Mouse (Mus musculus): Measurements from ENCODE around the gene Rbm41. TPM values are rescaled to one million over a fixed set of nuclear protein-coding genes. Genes with fewer than 3 reads are reported as not detected.

Gene Rbm41
- polyA plus RNA-seq, 1 experiment from 2014 or later = 8.4 TPM

DNA sequence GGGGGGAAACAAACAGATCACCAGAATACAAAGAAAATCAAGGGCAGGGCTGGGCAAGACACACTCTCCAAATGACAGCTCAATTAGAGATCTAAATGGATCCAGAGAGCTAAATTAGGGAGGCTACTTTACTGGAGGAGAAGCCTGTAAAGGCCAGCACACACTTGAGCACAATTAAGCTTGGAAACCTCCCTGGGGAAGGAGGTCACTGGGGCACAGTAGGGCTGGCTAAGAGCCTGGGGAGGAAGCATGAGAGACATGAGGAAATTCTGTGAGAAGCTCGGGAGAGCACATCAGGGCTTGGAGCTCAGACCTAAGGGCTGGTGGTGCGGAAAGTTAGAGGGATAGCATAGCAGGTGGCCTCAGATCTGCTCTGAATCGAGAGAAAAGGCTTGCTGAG lies 120.5 kb downstream of the Rbm41 start:
- DNase-seq (ENCODE audit: low spot score) (no peak), ATAC-seq (ENCODE audit: insufficient number of reproducible peaks, low FRiP score, low TSS enrichment, low read depth) (no peak)
- no peaks in the 10 kb centered on the region for H3K36me3 ChIP-seq (ENCODE audit: control insufficient read depth, insufficient read depth, low read length)
- no peaks in the 10 kb centered on the region for H3K4me1 ChIP-seq (ENCODE audit: control insufficient read depth, insufficient read depth, low read length)
- H3K9ac ChIP-seq (ENCODE audit: low read length) = no peak overlapping the region
- H3K4me3 ChIP-seq (ENCODE audit: low read depth, low read length) = no peak overlapping the region
- 48% methylated on average over 3 of the region's 3 CpGs for WGBS
- H3K4me2 ChIP-seq (ENCODE audit: low read depth, severe bottlenecking) = no peak overlapping the region
- H3K9me3 ChIP-seq (ENCODE audit: control insufficient read depth, low read length) = no peaks in the 10 kb centered on the region
- H3K27me3 ChIP-seq (ENCODE audit: control insufficient read depth, insufficient read depth, low read length) = no peaks in the 10 kb centered on the region
- H3K27ac ChIP-seq (replicated peaks; ENCODE audit: low read depth, low read length) = no peak overlapping the region

DNA sequence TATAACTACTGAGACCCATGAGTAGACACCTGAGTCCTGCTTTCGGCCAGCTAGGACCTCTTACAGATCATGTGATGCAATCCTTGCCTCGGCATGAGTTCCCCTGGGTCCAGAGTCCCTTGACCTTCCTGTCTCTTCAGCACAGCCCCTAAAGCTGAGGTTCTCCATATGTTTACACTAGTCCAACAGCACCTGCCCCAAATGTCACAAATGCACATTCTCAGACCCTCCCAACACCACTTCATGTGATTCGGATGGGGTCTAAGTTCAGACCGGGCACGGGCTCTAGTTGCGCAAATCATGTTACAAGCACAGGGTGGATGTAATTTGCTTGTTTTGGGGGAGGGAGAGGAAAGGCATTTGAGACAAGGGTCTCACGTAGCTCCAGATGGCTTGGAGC lies 121.3 kb downstream of the Rbm41 start:
- Histone ChIP-seq H3K27me3 (ENCODE audit: control insufficient read depth, insufficient read depth, low read length) (0 out of 2 replicates have a peak, but pooled peaks cover 3% of the 10 kb centered on the region), H3K4me1 (ENCODE audit: control insufficient read depth, insufficient read depth, low read length) (no peaks in the 10 kb centered on the region), H3K27ac (replicated peaks; ENCODE audit: low read depth, low read length) (no peak overlapping the region), H3K9ac (ENCODE audit: low read length) (no peak overlapping the region), H3K36me3 (ENCODE audit: control insufficient read depth, insufficient read depth, low read length) (no peaks in the 10 kb centered on the region), H3K9me3 (ENCODE audit: control insufficient read depth, low read length) (no peaks in the 10 kb centered on the region), H3K4me2 (ENCODE audit: low read depth, severe bottlenecking) (no peak overlapping the region), H3K4me3 (ENCODE audit: low read depth, low read length) (no peak overlapping the region)
- no peak for ATAC-seq (ENCODE audit: insufficient number of reproducible peaks, low FRiP score, low TSS enrichment, low read depth)
- WGBS = 86% methylated on average over 7 of the region's 7 CpGs
- DNase-seq (ENCODE audit: low spot score) = no peak

DNA sequence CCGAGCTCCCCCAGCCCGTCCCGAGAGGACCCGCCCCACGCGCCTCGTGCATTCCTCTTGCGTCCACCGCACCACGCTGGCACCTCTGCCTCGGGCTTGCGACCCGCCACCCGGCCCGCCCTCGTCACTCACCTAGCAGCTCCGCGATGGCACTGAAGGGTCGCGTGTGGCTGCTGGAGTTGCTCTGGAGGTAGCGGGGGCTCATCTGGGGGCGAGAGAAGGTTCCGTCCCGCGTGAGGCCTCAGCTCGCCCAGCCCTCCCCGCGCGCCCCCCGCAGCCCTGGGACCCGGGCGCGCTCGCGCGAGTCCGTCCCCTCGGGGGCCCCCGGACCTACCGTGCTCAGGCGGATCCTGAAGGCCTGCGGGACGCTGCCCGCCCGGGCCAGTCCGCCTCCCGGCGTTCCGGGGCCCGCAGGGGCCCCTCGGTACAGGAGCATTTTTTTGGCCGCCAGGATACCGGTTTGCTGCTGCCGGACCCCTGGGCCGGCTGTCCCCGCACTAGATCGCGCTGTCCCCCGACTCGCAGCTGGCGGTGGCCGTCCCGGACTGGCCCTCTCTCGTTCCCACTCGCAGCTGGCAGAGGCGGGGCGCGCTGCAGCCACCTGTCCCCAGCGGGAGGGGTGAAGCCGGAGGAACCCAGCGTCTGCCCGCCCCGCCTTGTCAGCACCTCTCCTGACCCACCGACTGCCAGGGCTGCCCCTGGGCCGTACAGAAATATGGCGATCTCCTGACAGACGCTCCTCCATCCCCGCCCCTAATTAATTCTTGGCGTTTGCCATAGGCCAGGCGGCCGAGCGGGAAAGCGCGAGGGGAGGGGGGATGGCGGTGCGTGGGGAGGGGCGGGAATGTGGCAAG lies 127.2 kb downstream of the Rbm41 start, which contains the start of gene Morc4:
Gene Morc4 (minus strand): TSS at position 740 of the 854 bp plus-strand sequence.
- peak within 1 kb of the TSS; percentile 64 for H3K4me2 ChIP-seq (ENCODE audit: low read depth, severe bottlenecking)
- no peak within 1 kb of the TSS for H3K27ac ChIP-seq (replicated peaks; ENCODE audit: low read depth, low read length)
- 0 out of 2 replicates have a peak, but pooled peaks cover 5% of the 10 kb centered on the region for H3K27me3 ChIP-seq (ENCODE audit: control insufficient read depth, insufficient read depth, low read length)
- ATAC-seq (ENCODE audit: insufficient number of reproducible peaks, low FRiP score, low TSS enrichment, low read depth) (peak; percentile 94), DNase-seq (ENCODE audit: low spot score) (peak; percentile 66)
- peak within 1 kb of the TSS; percentile 50 for H3K4me3 ChIP-seq (ENCODE audit: low read depth, low read length)
- no peaks in the 10 kb centered on the region for H3K4me1 ChIP-seq (ENCODE audit: control insufficient read depth, insufficient read depth, low read length)
- H3K9me3 ChIP-seq (ENCODE audit: control insufficient read depth, low read length) = no peaks in the 10 kb centered on the region
- H3K9ac ChIP-seq (ENCODE audit: low read length) = peak within 1 kb of the TSS; percentile 45; the same call in 1 of the 2 replicates
- H3K36me3 ChIP-seq (ENCODE audit: control insufficient read depth, insufficient read depth, low read length) = no peaks in the 10 kb centered on the region
- WGBS = 28% methylated on average over 68 of the region's 87 CpGs

DNA sequence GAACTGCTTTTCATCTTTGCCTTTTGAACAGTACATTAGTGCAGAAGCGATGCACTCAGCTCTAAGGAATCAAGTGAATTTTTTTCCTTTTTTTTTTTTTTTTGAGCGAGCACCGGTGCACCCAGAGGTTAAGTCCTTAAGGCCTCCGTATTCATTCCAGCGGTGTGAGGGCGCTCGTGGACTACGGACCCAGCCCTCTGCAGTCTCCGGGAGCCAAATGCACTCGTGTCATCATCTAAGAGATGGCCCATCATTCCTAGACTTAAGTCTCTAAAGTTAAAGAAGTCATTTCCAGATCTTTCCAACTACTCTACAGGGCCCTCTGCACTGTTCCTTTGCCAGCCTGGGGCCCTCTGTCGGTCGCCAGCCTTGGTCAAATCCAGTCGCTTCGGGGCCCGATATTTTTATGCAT lies 128.1 kb downstream of the Rbm41 start:
- WGBS = 16% methylated on average over 15 of the region's 15 CpGs
- peak overlapping the region; percentile 64 for H3K4me2 ChIP-seq (ENCODE audit: low read depth, severe bottlenecking)
- no peaks in the 10 kb centered on the region for H3K36me3 ChIP-seq (ENCODE audit: control insufficient read depth, insufficient read depth, low read length)
- H3K4me1 ChIP-seq (ENCODE audit: control insufficient read depth, insufficient read depth, low read length) = no peaks in the 10 kb centered on the region
- DNase-seq (ENCODE audit: low spot score) = peak; percentile 26
- peak overlapping the region; percentile 50 for H3K4me3 ChIP-seq (ENCODE audit: low read depth, low read length)
- no peak overlapping the region for H3K9ac ChIP-seq (ENCODE audit: low read length)
- ATAC-seq (ENCODE audit: insufficient number of reproducible peaks, low FRiP score, low TSS enrichment, low read depth) = no peak
- no peak overlapping the region for H3K27ac ChIP-seq (replicated peaks; ENCODE audit: low read depth, low read length)
- H3K27me3 ChIP-seq (ENCODE audit: control insufficient read depth, insufficient read depth, low read length) = 0 out of 2 replicates have a peak, but pooled peaks cover 5% of the 10 kb centered on the region
- H3K9me3 ChIP-seq (ENCODE audit: control insufficient read depth, low read length) = no peaks in the 10 kb centered on the region

DNA sequence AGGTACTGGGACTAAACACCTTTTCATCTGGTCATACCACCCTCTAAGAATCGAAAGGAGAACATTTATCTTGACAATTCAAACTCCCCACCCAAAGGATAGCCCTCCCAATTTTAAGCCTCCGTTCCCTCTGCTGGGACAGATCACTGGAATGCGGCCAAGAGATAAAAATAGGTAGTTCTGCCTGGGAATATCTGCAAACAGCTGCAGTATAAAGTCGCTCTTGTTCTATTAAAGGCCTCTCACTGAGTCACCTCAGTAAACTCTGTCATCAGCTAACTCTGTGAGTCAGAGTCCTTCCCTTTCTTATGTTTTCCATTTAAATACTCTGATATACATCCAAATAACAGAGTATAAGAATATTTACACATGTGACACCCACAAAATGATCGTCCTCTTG lies 139.0 kb downstream of the Rbm41 start:
- Histone ChIP-seq H3K27me3 (ENCODE audit: control insufficient read depth, insufficient read depth, low read length) (no peaks in the 10 kb centered on the region), H3K36me3 (ENCODE audit: control insufficient read depth, insufficient read depth, low read length) (no peaks in the 10 kb centered on the region), H3K4me1 (ENCODE audit: control insufficient read depth, insufficient read depth, low read length) (no peaks in the 10 kb centered on the region), H3K27ac (replicated peaks; ENCODE audit: low read depth, low read length) (no peak overlapping the region), H3K4me2 (ENCODE audit: low read depth, severe bottlenecking) (no peak overlapping the region), H3K9me3 (ENCODE audit: control insufficient read depth, low read length) (no peaks in the 10 kb centered on the region), H3K4me3 (ENCODE audit: low read depth, low read length) (no peak overlapping the region), H3K9ac (ENCODE audit: low read length) (no peak overlapping the region)
- ATAC-seq (ENCODE audit: insufficient number of reproducible peaks, low FRiP score, low TSS enrichment, low read depth) (no peak), DNase-seq (ENCODE audit: low spot score) (no peak)
- 84% methylated on average over 5 of the region's 5 CpGs for WGBS

DNA sequence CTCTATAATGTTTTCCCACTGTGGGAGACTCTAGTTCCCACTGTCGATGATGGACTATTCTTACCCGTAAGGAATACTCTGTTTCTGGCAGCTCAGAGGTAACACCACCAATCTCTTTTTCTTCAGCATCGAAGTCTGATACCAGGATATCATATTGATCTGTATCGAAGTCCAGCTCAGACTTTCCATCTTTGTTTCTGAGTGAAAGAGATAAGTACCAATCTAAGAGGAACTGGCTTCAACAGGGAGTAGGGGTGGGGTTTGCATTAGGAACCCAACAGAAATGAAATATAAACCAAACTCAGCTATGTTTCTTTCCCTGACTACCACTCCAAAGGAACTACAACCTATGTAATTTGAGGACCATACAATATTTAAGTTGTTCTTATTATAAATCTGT lies 143.6 kb downstream of the Rbm41 start:
- DNase-seq (ENCODE audit: low spot score) (no peak), ATAC-seq (ENCODE audit: insufficient number of reproducible peaks, low FRiP score, low TSS enrichment, low read depth) (no peak)
- H3K4me1 ChIP-seq (ENCODE audit: control insufficient read depth, insufficient read depth, low read length) = no peaks in the 10 kb centered on the region
- no peaks in the 10 kb centered on the region for H3K9me3 ChIP-seq (ENCODE audit: control insufficient read depth, low read length)
- H3K27ac ChIP-seq (replicated peaks; ENCODE audit: low read depth, low read length) = no peak overlapping the region
- H3K9ac ChIP-seq (ENCODE audit: low read length) = no peak overlapping the region
- H3K27me3 ChIP-seq (ENCODE audit: control insufficient read depth, insufficient read depth, low read length) = no peaks in the 10 kb centered on the region
- no peak overlapping the region for H3K4me3 ChIP-seq (ENCODE audit: low read depth, low read length)
- no peak overlapping the region for H3K4me2 ChIP-seq (ENCODE audit: low read depth, severe bottlenecking)
- 93% methylated on average over 4 of the region's 4 CpGs for WGBS
- no peaks in the 10 kb centered on the region for H3K36me3 ChIP-seq (ENCODE audit: control insufficient read depth, insufficient read depth, low read length)

DNA sequence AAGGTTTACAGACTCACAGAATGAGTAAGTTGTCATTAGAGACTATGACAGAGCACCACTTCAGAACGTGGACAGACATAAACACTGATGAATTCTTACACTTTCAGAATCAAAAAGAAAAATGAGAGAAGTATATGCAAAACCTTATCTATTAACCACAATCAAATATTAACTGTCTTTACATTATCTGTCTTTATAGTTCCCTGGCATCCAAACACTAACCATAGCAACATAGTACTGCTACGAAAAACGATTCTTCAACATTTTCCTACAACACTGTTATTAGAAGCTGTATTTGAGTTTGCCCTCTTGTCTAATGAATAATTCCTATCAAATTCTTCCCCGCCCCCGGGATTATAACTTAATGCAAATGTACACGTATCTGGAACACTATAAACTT lies 157.3 kb downstream of the Rbm41 start:
- ATAC-seq (ENCODE audit: insufficient number of reproducible peaks, low FRiP score, low TSS enrichment, low read depth) (no peak), DNase-seq (ENCODE audit: low spot score) (no peak)
- 81% methylated on average over 6 of the region's 6 CpGs for WGBS

More for the DNA sequence above, 157.3 kb downstream of the Rbm41 start:
- Histone ChIP-seq H3K4me1 (ENCODE audit: control insufficient read depth, insufficient read depth, low read length) (no peaks in the 10 kb centered on the region), H3K9me3 (ENCODE audit: control insufficient read depth, low read length) (no peaks in the 10 kb centered on the region), H3K4me2 (ENCODE audit: low read depth, severe bottlenecking) (no peak overlapping the region), H3K9ac (ENCODE audit: low read length) (no peak overlapping the region), H3K27me3 (ENCODE audit: control insufficient read depth, insufficient read depth, low read length) (no peaks in the 10 kb centered on the region), H3K27ac (replicated peaks; ENCODE audit: low read depth, low read length) (no peak overlapping the region), H3K4me3 (ENCODE audit: low read depth, low read length) (no peak overlapping the region), H3K36me3 (ENCODE audit: control insufficient read depth, insufficient read depth, low read length) (no peaks in the 10 kb centered on the region)
